Mouse (Mus musculus) kidney, adult 2 months (tissue): ENCODE results near the gene Ift22. TPM values are rescaled to one million over a fixed set of nuclear protein-coding genes. Genes with fewer than 3 reads are reported as not detected.

Source experiments
- DNase-seq: peaks from one replicate; pipeline ENCODE4 v3.0.0; 2021
- H3K27ac ChIP-seq: fragments of 200-500 bp; 2 replicates; pipeline ENCODE4 v1.5.1; 2012; ENCODE audit warnings: low read depth, low read length, control low read depth, inconsistent platforms; ENCODE audit not compliant: insufficient read depth
- H3K27me3 ChIP-seq: fragments of 200-500 bp; replicated peaks from 2 replicates; pipeline ENCODE4 v1.6.1; 2012; ENCODE audit warnings: mild to moderate bottlenecking, moderate library complexity, low read length, inconsistent platforms; ENCODE audit not compliant: control insufficient read depth, insufficient read depth
- H3K36me3 ChIP-seq: fragments of 200-500 bp; 2 replicates; pipeline ENCODE4 v1.6.1; 2012; ENCODE audit warnings: mild to moderate bottlenecking, moderate library complexity, low read length, inconsistent platforms; ENCODE audit not compliant: control insufficient read depth, insufficient read depth
- H3K4me1 ChIP-seq: fragments of 200-500 bp; 2 replicates; pipeline ENCODE4 v1.6.1; 2011; ENCODE audit warnings: low read length; ENCODE audit not compliant: control insufficient read depth, insufficient read depth
- H3K4me3 ChIP-seq: fragments of 200-500 bp; 2 replicates; pipeline ENCODE4 v1.5.1; 2011; ENCODE audit warnings: mild to moderate bottlenecking, low read depth, low read length, control low read depth; ENCODE audit not compliant: insufficient read depth
- CTCF ChIP-seq: fragments of 200-500 bp; conservative IDR thresholded peaks from 2 replicates; pipeline ENCODE4 v1.5.1; 2011; ENCODE audit warnings: low read depth, mild to moderate bottlenecking, control low read depth, low read length, moderate library complexity, mixed read lengths; ENCODE audit not compliant: insufficient read depth, insufficient read length
- POLR2A ChIP-seq: fragments of 200-500 bp; IDR thresholded peaks from one replicate; pipeline ENCODE4 v1.6.1; 2011; ENCODE audit warnings: low read depth, low read length, control low read depth
- WGBS: fragments of 180-500 bp; shearing (Covaris S2); methylation state at CpG from one replicate; pipeline ENCODE4 v1.1.7; 2018; 5-methylcytosine and 5-hydroxymethylcytosine counted together
- polyA plus RNA-seq: library from polyadenylated mRNA; depleted of rRNA; stranded (reverse); fragments of >200 nt; gene quantifications from 2 replicates; pipeline ENCODE4 v1.2.3, GENCODE M21; 2012

Gene Ift22
- polyA plus RNA-seq, 1 experiment, result 26.5 TPM

DNA sequence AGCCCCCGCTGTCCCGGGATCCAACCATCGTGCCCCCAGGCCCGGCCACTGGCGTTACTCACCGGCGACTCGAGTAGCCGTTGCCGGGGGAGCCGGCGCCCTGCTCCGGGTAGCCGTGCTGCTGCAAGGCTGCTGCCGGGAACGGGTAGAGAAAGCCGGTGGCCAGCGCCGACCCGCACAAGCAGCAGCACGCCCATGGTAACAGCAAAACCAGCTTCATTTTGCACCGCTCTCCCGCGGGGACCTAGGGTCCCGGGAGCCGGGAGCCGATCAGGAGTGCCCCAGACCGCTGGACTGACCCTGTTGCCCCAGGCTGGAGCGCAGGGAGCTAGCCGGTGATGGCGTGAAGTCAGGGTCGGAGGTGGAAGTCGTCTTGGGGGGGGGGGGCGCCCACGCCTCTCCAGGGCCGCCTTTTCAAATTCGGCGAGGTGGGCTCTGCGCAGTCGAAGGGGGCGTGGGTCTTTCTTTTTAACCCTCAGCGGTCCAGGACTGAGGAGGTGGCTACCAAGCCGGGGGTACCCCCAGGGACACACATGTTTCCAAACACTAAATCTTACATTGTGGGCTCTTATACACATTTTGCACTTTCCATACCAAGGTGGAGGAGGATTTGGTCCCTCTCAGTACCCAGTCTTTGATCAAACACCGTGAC is 25.0 kb upstream of the Ift22 start, which contains the start of gene Col26a1:
Gene Col26a1 (minus strand): TSS at position 422 of the 652 bp plus-strand sequence.
- peak within 1 kb of the TSS; percentile 34 for H3K4me3 ChIP-seq
- WGBS, result 2% methylated on average over 44 of the region's 44 CpGs
- no peaks in the 10 kb centered on the region for H3K4me1 ChIP-seq

GRCm38 (mm10) chr5:136886957-136887356 is 21.0 kb upstream of the Ift22 start:
- no peaks in the 10 kb centered on the region for H3K4me1 ChIP-seq
- no peak for TF ChIP-seq POLR2A
- no peak for TF ChIP-seq CTCF
- no peak overlapping the region for H3K4me3 ChIP-seq
- no peaks in the 10 kb centered on the region for H3K36me3 ChIP-seq
- WGBS, result 36% methylated on average over 7 of the region's 7 CpGs
- no peak for DNase-seq
- no peak overlapping the region for H3K27ac ChIP-seq
- no peaks in the 10 kb centered on the region for H3K27me3 ChIP-seq

More for the DNA sequence above, 25.0 kb upstream of the Ift22 start, which contains the start of gene Col26a1:
- no peaks in the 10 kb centered on the region for H3K27me3 ChIP-seq
- no peaks in the 10 kb centered on the region for H3K36me3 ChIP-seq
- no peak for DNase-seq
- TF ChIP-seq POLR2A, result no peak
- TF ChIP-seq CTCF, result no peak
- H3K27ac ChIP-seq, result peak within 1 kb of the TSS; percentile 6; the same call in 1 of the 2 replicates

DNA sequence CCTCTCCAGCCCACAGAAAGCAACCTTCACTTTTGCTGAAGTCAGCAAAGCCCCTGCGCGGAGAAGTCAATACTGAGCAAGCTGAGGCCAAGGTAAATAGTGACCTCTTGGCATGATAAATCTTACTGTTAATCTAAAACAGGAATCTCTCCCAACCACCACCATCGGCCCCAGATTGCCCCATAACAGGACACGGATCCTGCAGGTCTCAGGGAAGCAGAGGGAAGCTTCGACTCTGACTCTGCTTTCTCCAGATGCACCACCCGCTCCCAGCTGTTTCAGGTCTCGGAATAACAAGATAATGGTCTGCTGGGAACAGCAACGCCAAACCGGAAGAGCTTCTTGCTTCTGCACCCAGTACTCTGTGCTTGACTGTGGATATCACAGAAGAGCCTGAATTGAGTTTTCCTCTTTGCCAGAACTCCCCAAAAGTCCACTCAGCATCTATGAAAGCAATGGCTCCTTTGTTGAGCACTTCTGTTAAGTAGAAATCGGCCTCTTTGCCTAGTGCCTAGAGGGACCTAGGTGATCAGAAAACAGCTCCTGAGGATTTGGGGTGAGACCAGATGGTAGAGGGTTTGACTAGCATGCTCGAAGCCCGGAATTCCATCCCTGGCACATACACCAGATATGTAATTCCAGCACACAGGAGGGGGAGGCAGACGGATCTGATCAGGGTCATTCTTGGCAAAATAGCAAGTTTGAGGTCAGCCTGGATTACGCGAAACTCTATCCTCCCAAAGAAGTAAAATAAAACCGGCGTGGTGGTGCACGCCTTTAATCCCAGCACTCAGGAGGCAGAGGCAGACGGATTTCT is 19.2 kb upstream of the Ift22 start:
- no peak overlapping the region for H3K4me3 ChIP-seq
- H3K27me3 ChIP-seq, result no peaks in the 10 kb centered on the region
- peak; percentile 20 for DNase-seq
- no peak for TF ChIP-seq CTCF
- no peak for TF ChIP-seq POLR2A
- no peaks in the 10 kb centered on the region for H3K36me3 ChIP-seq
- H3K4me1 ChIP-seq, result no peaks in the 10 kb centered on the region
- H3K27ac ChIP-seq, result no peak overlapping the region; the same call in 1 of the 2 replicates
- WGBS, result 37% methylated on average over 19 of the region's 19 CpGs

DNA sequence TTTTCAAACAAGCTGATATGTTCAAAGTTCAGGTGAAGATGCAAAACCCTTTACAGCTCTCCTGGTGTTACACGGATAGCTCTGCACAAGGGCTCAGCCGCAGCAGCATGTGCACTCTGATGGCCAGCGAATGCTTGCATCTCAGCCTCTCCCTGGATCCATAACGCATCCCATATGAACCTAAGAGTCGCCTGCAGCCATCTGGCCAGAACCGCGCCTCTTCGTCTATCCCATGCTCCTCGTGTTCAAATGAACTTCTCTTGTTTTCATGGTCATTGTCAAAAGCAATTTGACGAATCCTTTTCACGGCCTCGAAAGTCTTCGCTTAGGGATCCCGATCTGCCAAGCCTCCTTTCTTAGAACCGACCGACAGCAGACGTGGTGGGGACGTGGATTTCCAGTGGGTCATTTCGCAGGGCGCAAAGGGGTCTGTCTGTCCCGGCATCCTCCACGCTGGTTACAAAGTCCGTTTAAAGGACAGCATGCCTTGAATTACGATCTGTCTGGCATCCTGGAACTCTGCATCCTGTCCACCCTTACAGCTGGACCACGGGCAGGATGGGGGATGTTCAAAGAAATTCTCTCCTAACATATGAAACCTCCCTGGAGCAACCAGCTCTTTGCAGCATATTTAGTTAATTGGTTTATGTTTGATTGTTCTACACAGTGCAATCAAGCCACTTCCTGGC is 13.0 kb upstream of the Ift22 start:
- H3K4me1 ChIP-seq, result no peaks in the 10 kb centered on the region
- H3K27ac ChIP-seq, result no peak overlapping the region
- no peak for DNase-seq
- TF ChIP-seq POLR2A, result no peak
- TF ChIP-seq CTCF, result no peak
- H3K4me3 ChIP-seq, result no peak overlapping the region
- H3K36me3 ChIP-seq, result no peaks in the 10 kb centered on the region
- no peaks in the 10 kb centered on the region for H3K27me3 ChIP-seq
- 41% methylated on average over 25 of the region's 25 CpGs for WGBS

DNA sequence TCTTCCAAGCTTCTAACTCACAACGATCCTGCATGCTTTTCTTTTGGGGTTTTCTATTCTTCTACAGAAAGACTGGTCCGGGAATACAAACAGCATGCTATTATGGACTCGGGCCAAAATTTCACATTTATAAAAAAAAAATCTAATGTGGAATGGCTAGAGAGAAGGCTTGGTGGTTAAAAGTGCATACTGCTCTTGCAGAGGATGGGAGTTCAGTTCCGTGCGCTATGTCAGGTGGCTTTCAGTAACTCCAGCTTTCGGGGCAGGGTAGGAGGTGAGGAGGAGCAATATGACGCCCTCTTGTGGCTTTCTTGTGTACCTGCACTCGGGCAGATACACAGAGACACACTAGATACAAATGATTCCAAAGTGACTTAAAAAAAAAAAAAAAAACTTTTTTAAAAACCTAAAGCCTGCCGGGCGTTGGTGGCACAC is 12.4 kb upstream of the Ift22 start:
- H3K4me1 ChIP-seq, result no peaks in the 10 kb centered on the region
- H3K27ac ChIP-seq, result no peak overlapping the region
- no peaks in the 10 kb centered on the region for H3K27me3 ChIP-seq
- no peak for TF ChIP-seq POLR2A
- no peak for TF ChIP-seq CTCF
- DNase-seq, result no peak
- H3K4me3 ChIP-seq, result no peak overlapping the region
- no peaks in the 10 kb centered on the region for H3K36me3 ChIP-seq
- WGBS, result 42% methylated on average over 10 of the region's 10 CpGs

GRCm38 (mm10) chr5:136904621-136905020 is 3.3 kb upstream of the Ift22 start:
- TF ChIP-seq POLR2A, result no peak
- no peak for TF ChIP-seq CTCF
- H3K36me3 ChIP-seq, result no peaks in the 10 kb centered on the region
- no peak overlapping the region for H3K27ac ChIP-seq
- WGBS, result 59% methylated on average over 3 of the region's 3 CpGs
- no peak overlapping the region for H3K4me3 ChIP-seq
- H3K4me1 ChIP-seq, result peaks cover 8% of the 10 kb centered on the region; the same call in 1 of the 2 replicates
- DNase-seq, result no peak
- no peaks in the 10 kb centered on the region for H3K27me3 ChIP-seq
